ENCODE assay signal across 22 mouse cellular contexts in genomic region chr2:166196080-166196786, GRCm38 (mm10). TPM values are rescaled to one million over a fixed set of nuclear protein-coding genes. Genes with fewer than 3 reads are reported as not detected.
A peak's percentile ranks its signal among the peaks of the same experiment; 100 is the strongest.
DNase-seq lines count a peak whose midpoint lies in the region; ATAC-seq lines count a peak whose summit lies in the region.
"Had no signal": no experiment of that assay in that cellular context is flagged by ENCODE, and none has a peak within 500 bp of the region (broad histone marks: within the 10 kb centered on the region; RNA-seq: fewer than 3 reads in every experiment).

No protein-coding gene starts in this region.

- no peaks in the 10 kb centered on the region for H3K9me3 ChIP-seq in heart, embryonic 10.5 days
- H3K9me3 ChIP-seq in embryonic facial prominence, embryonic 11.5 days (replicated peaks; ENCODE audit: control insufficient read depth, low read length) = no peaks in the 10 kb centered on the region
- no peaks in the 10 kb centered on the region; the same call in 1 of the 2 replicates for H3K9me3 ChIP-seq in heart, embryonic 15.5 days (replicated peaks)
- 0 out of 2 replicates have a peak, but pooled peaks cover 3% of the 10 kb centered on the region for H3K9me3 ChIP-seq in limb, embryonic 13.5 days
- H3K9me3 ChIP-seq: forebrain, embryonic 15.5 days; hindbrain, embryonic 13.5 days; liver, embryonic 12.5 days; neural tube, embryonic 15.5 days had no signal

- ATAC-seq in embryonic facial prominence, embryonic 11.5 days (replicated peaks; ENCODE audit: insufficient number of reproducible peaks, low FRiP score, low TSS enrichment, low read depth) = no peak
- peak; percentile 74 for ATAC-seq in heart, embryonic 15.5 days (replicated peaks; ENCODE audit: insufficient number of reproducible peaks, insufficient read depth, low FRiP score, low read depth)
- ATAC-seq in limb, embryonic 13.5 days (ENCODE audit: low FRiP score, low read depth) = no peak
- ATAC-seq: forebrain, embryonic 15.5 days; inflammation-experienced regulatory T-cells, adult 6 months; liver, embryonic 12.5 days had no signal

- WGBS in heart, embryonic 10.5 days = 37% methylated on average over 13 of the region's 13 CpGs
- 73% methylated on average over 13 of the region's 13 CpGs for WGBS in embryonic facial prominence, embryonic 11.5 days
- 32% methylated on average over 13 of the region's 13 CpGs for WGBS in heart, embryonic 15.5 days
- WGBS in limb, embryonic 13.5 days = 63% methylated on average over 13 of the region's 13 CpGs

- H3K36me3 ChIP-seq in heart, embryonic 10.5 days = no peaks in the 10 kb centered on the region
- H3K36me3 ChIP-seq in embryonic facial prominence, embryonic 11.5 days (replicated peaks; ENCODE audit: control insufficient read depth, insufficient read depth, low read depth, low read length) = no peaks in the 10 kb centered on the region
- H3K36me3 ChIP-seq in heart, embryonic 15.5 days = no peaks in the 10 kb centered on the region
- H3K36me3 ChIP-seq in limb, embryonic 13.5 days = no peaks in the 10 kb centered on the region
- H3K36me3 ChIP-seq: forebrain, embryonic 15.5 days; hindbrain, embryonic 13.5 days; liver, embryonic 12.5 days; neural tube, embryonic 15.5 days had no signal

- H3K9ac ChIP-seq in embryonic facial prominence, embryonic 11.5 days (replicated peaks; ENCODE audit: low read length) = peak overlapping the region; percentile 18; the same call in 1 of the 2 replicates
- H3K9ac ChIP-seq in heart, embryonic 15.5 days = no peak overlapping the region
- 0 out of 2 replicates have a peak overlapping the region, but pooled peaks have one; percentile 19 for H3K9ac ChIP-seq in limb, embryonic 13.5 days
- H3K9ac ChIP-seq: forebrain, embryonic 15.5 days; hindbrain, embryonic 13.5 days; liver, embryonic 12.5 days; neural tube, embryonic 15.5 days had no signal

- no peak overlapping the region for H3K4me3 ChIP-seq in heart, embryonic 10.5 days
- no peak overlapping the region for H3K4me3 ChIP-seq in embryonic facial prominence, embryonic 11.5 days (ENCODE audit: low read depth, low read length)
- no peak overlapping the region for H3K4me3 ChIP-seq in heart, embryonic 15.5 days
- no peak overlapping the region for H3K4me3 ChIP-seq in limb, embryonic 13.5 days
- H3K4me3 ChIP-seq: forebrain, embryonic 15.5 days; hindbrain, embryonic 13.5 days; liver, embryonic 12.5 days; neural tube, embryonic 15.5 days had no signal

- H3K27me3 ChIP-seq in heart, embryonic 10.5 days (ENCODE audit: insufficient read depth, poor library complexity, severe bottlenecking) = peaks cover 12% of the 10 kb centered on the region; the same call in 1 of the 2 replicates
- H3K27me3 ChIP-seq in embryonic facial prominence, embryonic 11.5 days (ENCODE audit: control insufficient read depth, insufficient read depth, low read length) = no peaks in the 10 kb centered on the region
- 0 out of 2 replicates have a peak, but pooled peaks cover 2% of the 10 kb centered on the region for H3K27me3 ChIP-seq in heart, embryonic 15.5 days
- no peaks in the 10 kb centered on the region for H3K27me3 ChIP-seq in limb, embryonic 13.5 days

- H3K27ac ChIP-seq in heart, embryonic 10.5 days = peak overlapping the region; percentile 65
- no peak overlapping the region for H3K27ac ChIP-seq in embryonic facial prominence, embryonic 11.5 days (replicated peaks; ENCODE audit: low read depth, low read length)
- H3K27ac ChIP-seq in heart, embryonic 15.5 days = peak overlapping the region; percentile 81
- H3K27ac ChIP-seq in limb, embryonic 13.5 days = 0 out of 2 replicates have a peak overlapping the region, but pooled peaks have one; percentile 6
- H3K27ac ChIP-seq: forebrain, embryonic 15.5 days; hindbrain, embryonic 13.5 days; liver, embryonic 12.5 days; neural tube, embryonic 15.5 days had no signal

- H3K4me2 ChIP-seq in embryonic facial prominence, embryonic 11.5 days (ENCODE audit: low read depth, low read length) = no peak overlapping the region
- H3K4me2 ChIP-seq in heart, embryonic 15.5 days = peak overlapping the region; percentile 35
- no peak overlapping the region for H3K4me2 ChIP-seq in limb, embryonic 13.5 days (replicated peaks)
- H3K4me2 ChIP-seq: forebrain, embryonic 15.5 days; hindbrain, embryonic 13.5 days; liver, embryonic 12.5 days; midbrain, embryonic 11.5 days; neural tube, embryonic 15.5 days had no signal

- H3K4me1 ChIP-seq in heart, embryonic 10.5 days = peaks cover 57% of the 10 kb centered on the region
- peaks cover 7% of the 10 kb centered on the region for H3K4me1 ChIP-seq in embryonic facial prominence, embryonic 11.5 days (ENCODE audit: control insufficient read depth, insufficient read depth, low read length)
- peaks cover 36% of the 10 kb centered on the region for H3K4me1 ChIP-seq in heart, embryonic 15.5 days (replicated peaks)
- peaks cover 57% of the 10 kb centered on the region for H3K4me1 ChIP-seq in limb, embryonic 13.5 days
- H3K4me1 ChIP-seq: forebrain, embryonic 15.5 days; liver, embryonic 12.5 days had no signal

- DNase-seq in heart, embryonic 10.5 days (ENCODE audit: low spot score) = peak; percentile 86
- no peak for DNase-seq in heart, adult 18-20 months
- DNase-seq in embryonic facial prominence, embryonic 11.5 days (ENCODE audit: low spot score) = no peak
- DNase-seq in right cerebral cortex, adult 2 months (ENCODE audit: low spot score in 2 of 2) = no peak
- no peak for DNase-seq in kidney, adult 11 months
- DNase-seq: adrenal gland, adult 2 months; B cell, adult 2 months; cerebellum, adult 2 months; cerebellum, postnatal 25 days; gastrocnemius, postnatal 14 days; lung, adult 18-20 months; right cerebral cortex, adult 18-20 months had no signal

RNA-seq across cellular contexts. Expression of gene Sulf2, which starts 40.8 kb away (rescaled TPM):
- 94.7 and 103 TPM in 2 replicates for polyA plus RNA-seq in heart, embryonic 10.5 days (2016; fragmentation: Nextera tagmentation; extraction: Ambion mirVana)
- 10 to 100 TPM; 39.7 to 40.6 TPM for total RNA-seq in heart, adult 18-20 months (2021)
- polyA plus RNA-seq in embryonic facial prominence, embryonic 11.5 days (2014; fragmentation: Nextera tagmentation; extraction: Ambion mirVana) = 166 and 168 TPM in 2 replicates
- 80.6 and 94.0 TPM in 2 replicates for polyA plus RNA-seq in heart, embryonic 15.5 days (2015; fragmentation: Nextera tagmentation; extraction: Ambion mirVana)
- polyA plus RNA-seq in limb, embryonic 13.5 days (2015; fragmentation: Nextera tagmentation; extraction: Ambion mirVana) = 171 and 181 TPM in 2 replicates
- total RNA-seq: CH12.LX, MEL had no signal
